Mouse (Mus musculus): ENCODE data around the gene Ptprd. TPM values are rescaled to one million over a fixed set of nuclear protein-coding genes. Genes with fewer than 3 reads are reported as not detected.
"Not testable (repeated sequence)": the region's sequence is repeated elsewhere in the genome, so short reads cannot be mapped to it uniquely, and the experiment has no call there.

Gene Ptprd
- polyA plus RNA-seq, 1 experiment from 2014 or later = 10.4 TPM

- no peak overlapping the region for H3K4me2 ChIP-seq
- H3K27ac ChIP-seq (replicated peaks) = no peak overlapping the region
- no peak overlapping the region for H3K9ac ChIP-seq
- ATAC-seq (ENCODE audit: extremely low read depth, insufficient number of reproducible peaks, low FRiP score, low TSS enrichment) = no peak
- no peak overlapping the region for H3K4me3 ChIP-seq
- 68% methylated on average over 4 of the region's 4 CpGs for WGBS
- H3K36me3 ChIP-seq = no peaks in the 10 kb centered on the region
- no peaks in the 10 kb centered on the region for H3K9me3 ChIP-seq
- H3K4me1 ChIP-seq = peaks cover 59% of the 10 kb centered on the region
- H3K27me3 ChIP-seq (replicated peaks) = no peaks in the 10 kb centered on the region
Measured at GRCm38 (mm10) chr4:76443553-76443952, 1768.2 kb downstream of the Ptprd start.

GRCm38 (mm10) chr4:76440791-76441364, 1770.9 kb downstream of the Ptprd start:
- no peaks in the 10 kb centered on the region for H3K9me3 ChIP-seq
- peak overlapping the region; percentile 23; the same call in 1 of the 2 replicates for H3K4me3 ChIP-seq
- no peaks in the 10 kb centered on the region for H3K27me3 ChIP-seq (replicated peaks)
- H3K4me2 ChIP-seq = peak overlapping the region; percentile 52
- peaks cover 57% of the 10 kb centered on the region for H3K4me1 ChIP-seq
- ATAC-seq (ENCODE audit: extremely low read depth, insufficient number of reproducible peaks, low FRiP score, low TSS enrichment) = no peak
- WGBS = 15% methylated on average over 6 of the region's 6 CpGs
- no peaks in the 10 kb centered on the region for H3K36me3 ChIP-seq
- peak overlapping the region; percentile 42; the same call in 1 of the 2 replicates for H3K27ac ChIP-seq (replicated peaks)
- H3K9ac ChIP-seq = no peak overlapping the region

GRCm38 (mm10) chr4:76438496-76439079, 1773.2 kb downstream of the Ptprd start:
- no peaks in the 10 kb centered on the region for H3K9me3 ChIP-seq
- H3K4me3 ChIP-seq = no peak overlapping the region
- H3K27me3 ChIP-seq (replicated peaks) = no peaks in the 10 kb centered on the region
- no peaks in the 10 kb centered on the region for H3K36me3 ChIP-seq
- 70% methylated on average over 6 of the region's 6 CpGs for WGBS
- no peak overlapping the region for H3K9ac ChIP-seq
- no peak overlapping the region for H3K4me2 ChIP-seq
- no peak overlapping the region for H3K27ac ChIP-seq (replicated peaks)
- peaks cover 48% of the 10 kb centered on the region for H3K4me1 ChIP-seq
- no peak for ATAC-seq (ENCODE audit: extremely low read depth, insufficient number of reproducible peaks, low FRiP score, low TSS enrichment)

- H3K4me3 ChIP-seq = no peak overlapping the region
- WGBS = 79% methylated on average over 4 of the region's 4 CpGs
- no peak overlapping the region for H3K9ac ChIP-seq
- no peaks in the 10 kb centered on the region for H3K36me3 ChIP-seq
- H3K4me1 ChIP-seq = peaks cover 46% of the 10 kb centered on the region
- no peaks in the 10 kb centered on the region for H3K27me3 ChIP-seq (replicated peaks)
- H3K4me2 ChIP-seq = no peak overlapping the region
- no peak overlapping the region for H3K27ac ChIP-seq (replicated peaks)
- no peak for ATAC-seq (ENCODE audit: extremely low read depth, insufficient number of reproducible peaks, low FRiP score, low TSS enrichment)
- H3K9me3 ChIP-seq = no peaks in the 10 kb centered on the region
Measured at GRCm38 (mm10) chr4:76438068-76438467, 1773.7 kb downstream of the Ptprd start.

- Histone ChIP-seq H3K27ac (replicated peaks) (no peak overlapping the region), H3K9me3 (no peaks in the 10 kb centered on the region), H3K4me1 (peaks cover 28% of the 10 kb centered on the region), H3K4me3 (no peak overlapping the region), H3K27me3 (replicated peaks) (no peaks in the 10 kb centered on the region), H3K9ac (no peak overlapping the region), H3K36me3 (no peaks in the 10 kb centered on the region), H3K4me2 (peak overlapping the region; percentile 18; the same call in 1 of the 2 replicates)
- ATAC-seq (ENCODE audit: extremely low read depth, insufficient number of reproducible peaks, low FRiP score, low TSS enrichment) = no peak
- whole genome bisulfite sequencing = 43% methylated on average over 5 of the region's 5 CpGs
Measured at GRCm38 (mm10) chr4:76435920-76436319, 1775.8 kb downstream of the Ptprd start.

GRCm38 (mm10) chr4:76429769-76430168, 1782.0 kb downstream of the Ptprd start:
- Histone ChIP-seq H3K36me3 (no peaks in the 10 kb centered on the region), H3K4me1 (peaks cover 17% of the 10 kb centered on the region), H3K4me3 (no peak overlapping the region), H3K9ac (no peak overlapping the region), H3K9me3 (no peaks in the 10 kb centered on the region), H3K27ac (replicated peaks) (no peak overlapping the region), H3K27me3 (replicated peaks) (no peaks in the 10 kb centered on the region), H3K4me2 (no peak overlapping the region)
- WGBS = 58% methylated on average over 3 of the region's 3 CpGs
- no peak for ATAC-seq (ENCODE audit: extremely low read depth, insufficient number of reproducible peaks, low FRiP score, low TSS enrichment)

GRCm38 (mm10) chr4:76427036-76427435, 1784.7 kb downstream of the Ptprd start:
- not testable (repeated sequence) for H3K9me3 ChIP-seq; H3K4me3 ChIP-seq; ATAC-seq (ENCODE audit: extremely low read depth, insufficient number of reproducible peaks, low FRiP score, low TSS enrichment); H3K4me2 ChIP-seq; H3K27ac ChIP-seq (replicated peaks); H3K27me3 ChIP-seq (replicated peaks); H3K36me3 ChIP-seq; H3K9ac ChIP-seq
- H3K4me1 ChIP-seq = peaks cover 28% of the 10 kb centered on the region
- WGBS = 84% methylated on average over 3 of the region's 3 CpGs

GRCm38 (mm10) chr4:76425230-76425575, 1786.6 kb downstream of the Ptprd start:
- Histone ChIP-seq H3K4me1 (peaks cover 28% of the 10 kb centered on the region), H3K36me3 (no peaks in the 10 kb centered on the region), H3K9ac (no peak overlapping the region), H3K4me2 (peak overlapping the region; percentile 40), H3K27me3 (replicated peaks) (no peaks in the 10 kb centered on the region), H3K9me3 (no peaks in the 10 kb centered on the region), H3K27ac (replicated peaks) (peak overlapping the region; percentile 41; the same call in 1 of the 2 replicates), H3K4me3 (no peak overlapping the region)
- ATAC-seq (ENCODE audit: extremely low read depth, insufficient number of reproducible peaks, low FRiP score, low TSS enrichment) = no peak
- 71% methylated on average over 2 of the region's 2 CpGs for WGBS

- H3K27ac ChIP-seq (replicated peaks) = peak overlapping the region; percentile 41; the same call in 1 of the 2 replicates
- H3K9ac ChIP-seq = no peak overlapping the region
- H3K9me3 ChIP-seq = no peaks in the 10 kb centered on the region
- H3K27me3 ChIP-seq (replicated peaks) = no peaks in the 10 kb centered on the region
- peaks cover 28% of the 10 kb centered on the region for H3K4me1 ChIP-seq
- no peak overlapping the region for H3K4me3 ChIP-seq
- no peak for ATAC-seq (ENCODE audit: extremely low read depth, insufficient number of reproducible peaks, low FRiP score, low TSS enrichment)
- peak overlapping the region; percentile 40 for H3K4me2 ChIP-seq
- H3K36me3 ChIP-seq = no peaks in the 10 kb centered on the region
- 49% methylated on average over 9 of the region's 9 CpGs for whole genome bisulfite sequencing
Measured at GRCm38 (mm10) chr4:76424324-76425229, 1787.2 kb downstream of the Ptprd start.

GRCm38 (mm10) chr4:76422113-76422512, 1789.6 kb downstream of the Ptprd start:
- ATAC-seq (ENCODE audit: extremely low read depth, insufficient number of reproducible peaks, low FRiP score, low TSS enrichment) = no peak
- H3K4me3 ChIP-seq = no peak overlapping the region
- no peaks in the 10 kb centered on the region for H3K27me3 ChIP-seq (replicated peaks)
- H3K36me3 ChIP-seq = no peaks in the 10 kb centered on the region
- H3K9ac ChIP-seq = no peak overlapping the region
- WGBS = 81% methylated on average over 4 of the region's 4 CpGs
- H3K4me2 ChIP-seq = no peak overlapping the region
- H3K9me3 ChIP-seq = no peaks in the 10 kb centered on the region
- peaks cover 34% of the 10 kb centered on the region for H3K4me1 ChIP-seq
- H3K27ac ChIP-seq (replicated peaks) = no peak overlapping the region

GRCm38 (mm10) chr4:76419641-76420040, 1792.1 kb downstream of the Ptprd start:
- ATAC-seq (ENCODE audit: extremely low read depth, insufficient number of reproducible peaks, low FRiP score, low TSS enrichment) = no peak
- Histone ChIP-seq H3K27me3 (replicated peaks) (no peaks in the 10 kb centered on the region), H3K36me3 (no peaks in the 10 kb centered on the region), H3K9ac (no peak overlapping the region), H3K4me3 (no peak overlapping the region), H3K4me1 (peaks cover 24% of the 10 kb centered on the region), H3K4me2 (no peak overlapping the region), H3K27ac (replicated peaks) (no peak overlapping the region), H3K9me3 (no peaks in the 10 kb centered on the region)
- 80% methylated on average over 2 of the region's 2 CpGs for WGBS
